Mouse (Mus musculus): Measurements from ENCODE around the gene Mdc1.
A peak's percentile ranks its signal among the peaks of the same experiment; 100 is the strongest.

Mdc1 gene

GRCm38 (mm10) chr17:35887725-35888124 lies 46.4 kb downstream of the Mdc1 start:
- no peak for DNase-seq

- peak; percentile 84 to 88 for DNase-seq
These were observed 55.7 kb downstream of the Mdc1 start, which contains the start of gene 2310061I04Rik for GRCm38 (mm10) chr17:35896781-35897643. TSS of gene 2310061I04Rik (minus strand) at chr17:35897431.

- no peak for DNase-seq
These were observed 56.6 kb downstream of the Mdc1 start for GRCm38 (mm10) chr17:35897644-35898573.

- DNase-seq: no peak
These were observed 59.3 kb downstream of the Mdc1 start for GRCm38 (mm10) chr17:35900636-35901035.

- DNase-seq: no peak
These were observed 62.2 kb downstream of the Mdc1 start for GRCm38 (mm10) chr17:35903343-35903991.

- no peak for DNase-seq
These were observed 62.7 kb downstream of the Mdc1 start for GRCm38 (mm10) chr17:35903992-35904355.

- DNase-seq: no peak
These were observed 64.3 kb downstream of the Mdc1 start for GRCm38 (mm10) chr17:35905587-35905986.

- DNase-seq: no peak
These were observed 66.3 kb downstream of the Mdc1 start for GRCm38 (mm10) chr17:35907609-35908008.
